Mouse (Mus musculus): ENCODE data around the gene Pga5. TPM values are rescaled to one million over a fixed set of nuclear protein-coding genes. Genes with fewer than 3 reads are reported as not detected.
A peak's percentile ranks its signal among the peaks of the same experiment; 100 is the strongest.

Pga5 gene
- total and polyA plus RNA-seq, 2 experiments from 2014 or later: not detected

GRCm38 (mm10) chr19:10695801-10696200 is 17.9 kb upstream of the Pga5 start:
- no peaks in the 10 kb centered on the region for H3K27me3 ChIP-seq (ENCODE audit: insufficient read depth, low read length)
- peak overlapping the region; percentile 8; the same call in 1 of the 2 replicates for H3K4me2 ChIP-seq (ENCODE audit: low read depth)
- DNase-seq: no peak
- peaks cover 20% of the 10 kb centered on the region for H3K4me1 ChIP-seq (ENCODE audit: insufficient read depth)
- peak overlapping the region; percentile 54 for H3K27ac ChIP-seq (ENCODE audit: low read depth, low read length)
- H3K9ac ChIP-seq: 0 out of 2 replicates have a peak overlapping the region, but pooled peaks have one; percentile 18
- TF ChIP-seq CTCF (IDR thresholded peaks at IDR 0.05; ENCODE audit: low read depth): no peak
- peak; percentile 32 for ATAC-seq
- 18% methylated on average over 7 of the region's 7 CpGs for WGBS
- H3K4me3 ChIP-seq (ENCODE audit: low read depth, low read length): no peak overlapping the region
- H3K9me3 ChIP-seq (ENCODE audit: low read length): no peaks in the 10 kb centered on the region
- H3K36me3 ChIP-seq (ENCODE audit: insufficient read depth): 0 out of 2 replicates have a peak, but pooled peaks cover 5% of the 10 kb centered on the region

DNA sequence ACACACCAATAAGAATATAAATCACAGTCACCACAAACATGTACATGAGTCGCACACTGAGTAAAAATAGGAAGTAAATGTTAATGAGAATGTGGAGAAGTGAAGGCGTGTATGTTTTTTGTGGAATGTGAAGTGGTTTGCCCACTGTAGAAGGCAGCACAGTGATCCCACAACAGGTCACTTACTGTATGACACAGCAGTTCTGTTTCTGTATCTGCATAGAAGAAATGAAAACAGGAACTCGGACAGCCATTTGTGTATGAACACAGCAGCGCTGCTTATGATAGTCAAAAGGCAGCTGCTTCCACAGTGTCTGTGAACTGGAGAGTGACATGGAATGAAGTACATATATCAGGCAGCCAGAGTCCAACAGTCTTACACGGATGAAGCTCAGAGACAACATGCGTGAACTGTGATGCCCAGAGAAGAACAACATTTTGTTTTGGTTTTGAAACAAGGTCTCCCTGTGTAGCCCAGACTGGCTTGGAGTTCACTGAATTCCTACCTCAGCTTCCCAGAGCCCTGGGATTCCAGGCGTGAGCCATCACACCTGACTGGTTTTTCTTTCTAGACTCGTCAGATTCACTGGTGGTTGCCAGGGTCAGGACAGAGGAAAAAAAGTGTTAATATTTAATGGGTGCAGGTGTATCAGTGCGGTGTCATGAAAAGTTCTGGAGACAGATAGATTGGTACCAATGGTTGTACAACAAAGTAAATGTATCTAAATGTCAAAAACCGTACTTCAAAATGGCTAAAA is 16.2 kb upstream of the Pga5 start:
- DNase-seq (no peak), ATAC-seq (no peak)
- Histone ChIP-seq H3K36me3 (ENCODE audit: insufficient read depth) (0 out of 2 replicates have a peak, but pooled peaks cover 5% of the 10 kb centered on the region), H3K27me3 (ENCODE audit: insufficient read depth, low read length) (no peaks in the 10 kb centered on the region), H3K4me1 (ENCODE audit: insufficient read depth) (peaks cover 21% of the 10 kb centered on the region), H3K27ac (ENCODE audit: low read depth, low read length) (no peak overlapping the region), H3K4me2 (ENCODE audit: low read depth) (no peak overlapping the region), H3K4me3 (ENCODE audit: low read depth, low read length) (no peak overlapping the region), H3K9me3 (ENCODE audit: low read length) (no peaks in the 10 kb centered on the region), H3K9ac (no peak overlapping the region)
- WGBS: 86% methylated on average over 10 of the region's 10 CpGs
- TF ChIP-seq CTCF (IDR thresholded peaks at IDR 0.05; ENCODE audit: low read depth): no peak

DNA sequence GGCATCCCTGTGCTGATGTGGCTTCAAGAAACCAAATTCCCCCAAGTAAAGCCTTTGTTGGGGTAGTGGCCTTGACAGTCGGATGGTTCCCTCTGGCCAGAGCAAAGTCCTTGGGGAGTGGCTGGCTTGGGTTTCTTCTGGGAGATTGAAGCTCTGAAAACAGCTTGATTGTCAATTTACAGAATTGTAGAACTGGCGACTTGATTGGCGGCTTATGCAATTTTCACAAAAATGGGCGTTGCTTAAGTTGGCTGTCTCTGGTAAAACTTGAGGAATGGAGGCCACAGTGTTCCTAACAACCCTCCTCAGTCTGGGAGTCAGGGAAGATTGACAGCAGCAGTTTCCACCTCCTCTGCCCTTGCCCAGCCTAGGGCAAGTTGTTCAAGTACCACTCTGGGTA is 14.5 kb upstream of the Pga5 start:
- TF ChIP-seq CTCF (IDR thresholded peaks at IDR 0.05; ENCODE audit: low read depth): no peak
- no peaks in the 10 kb centered on the region for H3K27me3 ChIP-seq (ENCODE audit: insufficient read depth, low read length)
- no peak overlapping the region for H3K9ac ChIP-seq
- no peak overlapping the region for H3K27ac ChIP-seq (ENCODE audit: low read depth, low read length)
- H3K4me1 ChIP-seq (ENCODE audit: insufficient read depth): peaks cover 21% of the 10 kb centered on the region
- 83% methylated on average over 4 of the region's 4 CpGs for WGBS
- no peaks in the 10 kb centered on the region for H3K9me3 ChIP-seq (ENCODE audit: low read length)
- DNase-seq (no peak), ATAC-seq (no peak)
- H3K4me2 ChIP-seq (ENCODE audit: low read depth): no peak overlapping the region
- no peak overlapping the region for H3K4me3 ChIP-seq (ENCODE audit: low read depth, low read length)
- H3K36me3 ChIP-seq (ENCODE audit: insufficient read depth): 0 out of 2 replicates have a peak, but pooled peaks cover 5% of the 10 kb centered on the region

GRCm38 (mm10) chr19:10691660-10692059 is 13.8 kb upstream of the Pga5 start:
- ATAC-seq (no peak), DNase-seq (no peak)
- H3K36me3 ChIP-seq (ENCODE audit: insufficient read depth): 0 out of 2 replicates have a peak, but pooled peaks cover 5% of the 10 kb centered on the region
- H3K27me3 ChIP-seq (ENCODE audit: insufficient read depth, low read length): no peaks in the 10 kb centered on the region
- H3K9ac ChIP-seq: no peak overlapping the region
- no peak for TF ChIP-seq CTCF (IDR thresholded peaks at IDR 0.05; ENCODE audit: low read depth)
- WGBS: 77% methylated on average over 3 of the region's 3 CpGs
- H3K4me1 ChIP-seq (ENCODE audit: insufficient read depth): peaks cover 21% of the 10 kb centered on the region
- H3K27ac ChIP-seq (ENCODE audit: low read depth, low read length): no peak overlapping the region
- no peak overlapping the region for H3K4me2 ChIP-seq (ENCODE audit: low read depth)
- H3K4me3 ChIP-seq (ENCODE audit: low read depth, low read length): no peak overlapping the region
- no peaks in the 10 kb centered on the region for H3K9me3 ChIP-seq (ENCODE audit: low read length)

- no peaks in the 10 kb centered on the region for H3K27me3 ChIP-seq (ENCODE audit: insufficient read depth, low read length)
- no peak for TF ChIP-seq CTCF (IDR thresholded peaks at IDR 0.05; ENCODE audit: low read depth)
- WGBS: 94% methylated on average over 4 of the region's 4 CpGs
Observed at GRCm38 (mm10) chr19:10691121-10691520, 13.2 kb upstream of the Pga5 start.

DNA sequence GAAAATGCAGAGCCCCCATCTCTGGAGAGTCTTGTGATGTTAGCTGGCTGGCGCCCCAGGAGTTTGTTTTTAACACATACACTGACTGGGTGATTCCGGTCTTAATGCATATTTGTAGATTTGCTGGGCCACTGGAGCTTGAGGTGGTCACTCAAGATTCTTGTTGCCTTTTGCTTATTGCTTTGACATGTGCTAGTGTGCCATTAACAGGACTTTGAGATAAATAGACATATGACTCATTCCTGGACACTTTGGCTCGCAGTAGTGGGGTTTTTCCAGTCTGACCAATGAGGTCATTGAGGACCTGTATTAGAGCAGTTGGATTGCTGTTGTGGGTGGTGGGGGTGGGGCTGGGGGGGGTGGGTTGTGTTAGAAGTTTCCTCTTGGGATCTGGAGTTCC is 12.5 kb upstream of the Pga5 start:
- H3K4me3 ChIP-seq (ENCODE audit: low read depth, low read length): peak overlapping the region; percentile 83; the same call in 1 of the 2 replicates
- ATAC-seq (no peak), DNase-seq (no peak)
- H3K27me3 ChIP-seq (ENCODE audit: insufficient read depth, low read length): no peaks in the 10 kb centered on the region
- peak overlapping the region; percentile 95; the same call in 1 of the 2 replicates for H3K9ac ChIP-seq
- peak overlapping the region; percentile 84 for H3K4me2 ChIP-seq (ENCODE audit: low read depth)
- H3K4me1 ChIP-seq (ENCODE audit: insufficient read depth): peaks cover 13% of the 10 kb centered on the region
- WGBS: 70% methylated on average over 3 of the region's 3 CpGs
- 0 out of 2 replicates have a peak, but pooled peaks cover 5% of the 10 kb centered on the region for H3K36me3 ChIP-seq (ENCODE audit: insufficient read depth)
- H3K27ac ChIP-seq (ENCODE audit: low read depth, low read length): peak overlapping the region; percentile 98
- H3K9me3 ChIP-seq (ENCODE audit: low read length): no peaks in the 10 kb centered on the region
- TF ChIP-seq CTCF (IDR thresholded peaks at IDR 0.05; ENCODE audit: low read depth): no peak

More at GRCm38 (mm10) chr19:10691121-10691520, 13.2 kb upstream of the Pga5 start:
- Histone ChIP-seq H3K9me3 (ENCODE audit: low read length) (no peaks in the 10 kb centered on the region), H3K4me2 (ENCODE audit: low read depth) (no peak overlapping the region), H3K9ac (no peak overlapping the region), H3K4me1 (ENCODE audit: insufficient read depth) (peaks cover 21% of the 10 kb centered on the region), H3K4me3 (ENCODE audit: low read depth, low read length) (no peak overlapping the region), H3K36me3 (ENCODE audit: insufficient read depth) (0 out of 2 replicates have a peak, but pooled peaks cover 5% of the 10 kb centered on the region), H3K27ac (ENCODE audit: low read depth, low read length) (no peak overlapping the region)
- ATAC-seq: no peak
- DNase-seq: no peak

Measured in forebrain, postnatal 0 days (tissue).